Mouse (Mus musculus) c-Kit-positive CD71-positive TER-119-negative erythroid progenitor cells, embryonic 14.5 days (primary cell): ENCODE results near the gene Zfp981.
"Not testable (repeated sequence)": the region's sequence is repeated elsewhere in the genome, so short reads cannot be mapped to it uniquely, and the experiment has no call there.

ENCODE experiments used
- DNase-seq: peaks from one replicate; pipeline ENCODE4 v3.0.0-alpha.2; 2013; ENCODE audit warnings: low read depth

Zfp981 gene

GRCm38 (mm10) chr4:146485183-146485939, 16.5 kb upstream of the Zfp981 start:
- DNase-seq, result not testable (repeated sequence)

- not testable (repeated sequence) for DNase-seq
Measured at GRCm38 (mm10) chr4:146486753-146487152, 15.1 kb upstream of the Zfp981 start.

- not testable (repeated sequence) for DNase-seq
Measured at GRCm38 (mm10) chr4:146489196-146489595, 12.6 kb upstream of the Zfp981 start.

GRCm38 (mm10) chr4:146491993-146492392, 9.8 kb upstream of the Zfp981 start:
- DNase-seq, result not testable (repeated sequence)

GRCm38 (mm10) chr4:146492439-146492838, 9.4 kb upstream of the Zfp981 start:
- DNase-seq, result no peak

GRCm38 (mm10) chr4:146492851-146493250, 9.0 kb upstream of the Zfp981 start:
- no peak for DNase-seq

GRCm38 (mm10) chr4:146493319-146493907, 8.4 kb upstream of the Zfp981 start:
- not testable (repeated sequence) for DNase-seq

GRCm38 (mm10) chr4:146494980-146495379, 6.8 kb upstream of the Zfp981 start:
- no peak for DNase-seq

- not testable (repeated sequence) for DNase-seq
Measured at GRCm38 (mm10) chr4:146497695-146498275, 4.0 kb upstream of the Zfp981 start.

- DNase-seq, result not testable (repeated sequence)
Measured at GRCm38 (mm10) chr4:146509029-146509428, 7.2 kb downstream of the Zfp981 start.

GRCm38 (mm10) chr4:146511871-146512270, 10.0 kb downstream of the Zfp981 start:
- DNase-seq, result not testable (repeated sequence)

- no peak for DNase-seq
Measured at GRCm38 (mm10) chr4:146516474-146516873, 14.6 kb downstream of the Zfp981 start.

GRCm38 (mm10) chr4:146517150-146517549, 15.3 kb downstream of the Zfp981 start:
- DNase-seq, result not testable (repeated sequence)

GRCm38 (mm10) chr4:146520723-146521122, 18.9 kb downstream of the Zfp981 start:
- DNase-seq, result no peak

- DNase-seq, result no peak
Measured at GRCm38 (mm10) chr4:146534574-146534973, 32.7 kb downstream of the Zfp981 start.

- no peak for DNase-seq
Measured at GRCm38 (mm10) chr4:146535883-146536282, 34.1 kb downstream of the Zfp981 start.

GRCm38 (mm10) chr4:146579905-146580873, 78.4 kb downstream of the Zfp981 start:
- DNase-seq, result not testable (repeated sequence)
